Mouse (Mus musculus) lung, postnatal 0 days (tissue): ENCODE measurements around the gene Mybl2. TPM values are rescaled to one million over a fixed set of nuclear protein-coding genes. Genes with fewer than 3 reads are reported as not detected.

Source experiments
- ATAC-seq: fragments of 200-750 bp; cut with Nextera tagmentation; 2 replicates; pipeline ENCODE4 v1.8.0; 2017; ENCODE audit warnings: moderate library complexity
- DNase-seq: peaks from one replicate; pipeline ENCODE4 v3.0.0-alpha.2; 2016; ENCODE audit warnings: low spot score
- H3K27ac ChIP-seq: fragments of 300-500 bp; sonication (generic); 2 replicates; pipeline ENCODE4 v1.5.1; 2014; ENCODE audit warnings: antibody characterized with exemption, mild to moderate bottlenecking, low read length, mixed read lengths
- H3K27me3 ChIP-seq: fragments of 300-500 bp; sonication (generic); replicated peaks from 2 replicates; pipeline ENCODE4 v1.6.1; 2014; ENCODE audit warnings: low read length, mixed read lengths; ENCODE audit not compliant: insufficient read depth
- H3K36me3 ChIP-seq: fragments of 300-500 bp; sonication (generic); 2 replicates; pipeline ENCODE4 v1.6.1; 2014; ENCODE audit warnings: low read length, mixed read lengths; ENCODE audit not compliant: insufficient read depth
- H3K4me1 ChIP-seq: fragments of 300-500 bp; sonication (generic); 2 replicates; pipeline ENCODE4 v1.6.1; 2014; ENCODE audit warnings: antibody characterized with exemption, low read depth, low read length, mixed read lengths; ENCODE audit not compliant: insufficient read depth
- H3K4me2 ChIP-seq: fragments of 300-500 bp; sonication (generic); replicated peaks from 2 replicates; pipeline ENCODE4 v1.6.1; 2014; ENCODE audit warnings: low read depth, mild to moderate bottlenecking, low read length, moderate library complexity, mixed read lengths
- H3K4me3 ChIP-seq: fragments of 300-500 bp; sonication (generic); 2 replicates; pipeline ENCODE4 v1.5.1; 2014; ENCODE audit warnings: low read depth, low read length
- H3K9ac ChIP-seq: fragments of 300-500 bp; sonication (generic); replicated peaks from 2 replicates; pipeline ENCODE4 v1.6.1; 2014; ENCODE audit warnings: low read depth, mild to moderate bottlenecking
- H3K9me3 ChIP-seq: fragments of 300-500 bp; sonication (generic); 2 replicates; pipeline ENCODE4 v1.6.1; 2016; ENCODE audit warnings: low read length, mixed read lengths
- CTCF ChIP-seq: IDR thresholded peaks from 2 replicates; pipeline ENCODE4 v1.5.1; 2016; ENCODE audit warnings: antibody characterized with exemption, mild to moderate bottlenecking
- EP300 ChIP-seq: IDR thresholded peaks from 2 replicates; pipeline ENCODE4 v1.6.1; 2016; ENCODE audit warnings: antibody characterized with exemption, mild to moderate bottlenecking, control low read depth
- WGBS: fragments of 180-500 bp; shearing (Covaris S2); extraction: QIAGEN DNeasy Blood & Tissue Kit; methylation state at CpG from one replicate; pipeline ENCODE4 v1.1.7; 2014; 5-methylcytosine and 5-hydroxymethylcytosine counted together
- microRNA-seq: library from miRNA; unstranded; fragments of <30 nt; microRNA quantifications from one replicate; pipeline ENCODE4, GENCODE M21; 2016
- polyA plus RNA-seq: library from polyadenylated mRNA; unstranded; fragments of >200 nt; fragmentation: Nextera tagmentation; extraction: Ambion mirVana; gene quantifications from 2 replicates; pipeline ENCODE4 v1.2.1, GENCODE M21; 2015

Gene Mybl2
- polyA plus RNA-seq, 1 experiment from 2014 or later, result 1.8 TPM

- 82% methylated on average over 5 of the region's 5 CpGs for WGBS
Observed at GRCm38 (mm10) chr2:163132314-163132713, 77.8 kb downstream of the Mybl2 start.

More at GRCm38 (mm10) chr2:163132314-163132713, 77.8 kb downstream of the Mybl2 start:
- ATAC-seq (no peak), DNase-seq (no peak)
- TF ChIP-seq CTCF, result no peak
- no peak for TF ChIP-seq EP300
- H3K4me1 ChIP-seq, result no peaks in the 10 kb centered on the region
- no peak overlapping the region for H3K4me2 ChIP-seq
- H3K9me3 ChIP-seq, result no peaks in the 10 kb centered on the region
- no peak overlapping the region for H3K4me3 ChIP-seq
- no peak overlapping the region for H3K27ac ChIP-seq
- no peaks in the 10 kb centered on the region for H3K27me3 ChIP-seq
- H3K36me3 ChIP-seq, result no peaks in the 10 kb centered on the region
- no peak overlapping the region for H3K9ac ChIP-seq

Small RNAs within 50 kb of the gene (microRNA-seq; reads per million reads assigned to microRNA genes)
- gene Gm22174 (not detected), gene Mir7003 (not detected)

Other genes with a start within 250 kb of the Mybl2 start
- gene Srsf6, start 123.2 kb upstream of the Mybl2 start, polyA plus RNA-seq, result 59.2 and 77.6 TPM in 2 replicates
- gene L3mbtl1, start 111.2 kb upstream of the Mybl2 start, polyA plus RNA-seq, result not detected in 2 replicates
- gene Sgk2, start 67.4 kb upstream of the Mybl2 start, polyA plus RNA-seq, result 0.05 and 0.08 TPM in 2 replicates
- gene Ift52, start 37.3 kb upstream of the Mybl2 start, polyA plus RNA-seq, result 32.0 and 38.2 TPM in 2 replicates
- 0.35 TPM in 2 replicates for gene Gtsf1l, start 33.2 kb downstream of the Mybl2 start, polyA plus RNA-seq
- 4.3 and 7.2 TPM in 2 replicates for gene Tox2, start 148.4 kb downstream of the Mybl2 start, polyA plus RNA-seq